In genomic region chr11:117309918-117310287, GRCm38 (mm10) we compare ENCODE assay signal across 13 mouse cellular contexts.
DNase-seq lines count a peak whose midpoint lies in the region; ATAC-seq and TF ChIP-seq lines count a peak whose summit lies in the region.
"Had no signal": no experiment of that assay in that cellular context is flagged by ENCODE, and none has a peak within 500 bp of the region (broad histone marks: within the 10 kb centered on the region; RNA-seq: fewer than 3 reads in every experiment).

No protein-coding gene starts in this region.

- no peak for ATAC-seq in hindbrain, embryonic 16.5 days

- WGBS in hindbrain, embryonic 10.5 days, result 77% methylated on average over 3 of the region's 3 CpGs
- WGBS in hindbrain, embryonic 16.5 days, result 69% methylated on average over 3 of the region's 3 CpGs
- WGBS in limb, embryonic 10.5 days, result 74% methylated on average over 3 of the region's 3 CpGs

- TF ChIP-seq POLR2A in ES-Bruce4 (IDR thresholded peaks at IDR 0.05; ENCODE audit: insufficient read depth, low read length), result no peak

- H3K4me2 ChIP-seq in hindbrain, embryonic 16.5 days (ENCODE audit: low read length), result no peak overlapping the region
- H3K4me2 ChIP-seq: liver, embryonic 11.5 days; midbrain, embryonic 11.5 days had no signal

- no peaks in the 10 kb centered on the region for H3K9me3 ChIP-seq in hindbrain, embryonic 10.5 days
- H3K9me3 ChIP-seq in hindbrain, embryonic 16.5 days (ENCODE audit: control insufficient read depth, low read length), result no peaks in the 10 kb centered on the region
- no peaks in the 10 kb centered on the region for H3K9me3 ChIP-seq in ES-Bruce4 (replicated peaks; ENCODE audit: control insufficient read depth, insufficient read depth, low read length, poor library complexity, severe bottlenecking)
- H3K9me3 ChIP-seq in limb, embryonic 10.5 days (replicated peaks), result no peaks in the 10 kb centered on the region
- H3K9me3 ChIP-seq: G1E had no signal

- peak overlapping the region; percentile 80; the same call in 1 of the 2 replicates for H3K27ac ChIP-seq in hindbrain, embryonic 10.5 days
- H3K27ac ChIP-seq in hindbrain, embryonic 16.5 days (ENCODE audit: low read depth, low read length), result no peak overlapping the region
- no peak overlapping the region for H3K27ac ChIP-seq in ES-Bruce4 (ENCODE audit: insufficient read depth, low read length)
- peak overlapping the region; percentile 47; the same call in 1 of the 2 replicates for H3K27ac ChIP-seq in limb, embryonic 10.5 days

- no peak overlapping the region for H3K4me3 ChIP-seq in hindbrain, embryonic 10.5 days
- no peak overlapping the region for H3K4me3 ChIP-seq in hindbrain, embryonic 16.5 days (ENCODE audit: low read length)
- H3K4me3 ChIP-seq in ES-Bruce4 (ENCODE audit: low read depth, low read length), result no peak overlapping the region
- no peak overlapping the region for H3K4me3 ChIP-seq in limb, embryonic 10.5 days

- TF ChIP-seq EP300 in ES-Bruce4 (IDR thresholded peaks at IDR 0.05; ENCODE audit: insufficient read depth, low read depth, low read length), result no peak

- H3K27me3 ChIP-seq in hindbrain, embryonic 10.5 days (ENCODE audit: insufficient read depth, poor library complexity, severe bottlenecking), result no peaks in the 10 kb centered on the region
- no peaks in the 10 kb centered on the region for H3K27me3 ChIP-seq in hindbrain, embryonic 16.5 days (replicated peaks; ENCODE audit: control insufficient read depth, insufficient read depth, low read length)
- H3K27me3 ChIP-seq in ES-Bruce4 (ENCODE audit: control insufficient read depth, insufficient read depth, low read length, poor library complexity, severe bottlenecking), result no peaks in the 10 kb centered on the region
- H3K27me3 ChIP-seq in limb, embryonic 10.5 days (ENCODE audit: low read depth, poor library complexity, severe bottlenecking), result no peaks in the 10 kb centered on the region

- no peak for DNase-seq in hindbrain, embryonic 10.5 days (ENCODE audit: low spot score)
- peak; percentile 63 to 70 for DNase-seq in gastrocnemius, adult 8-10 months (ENCODE audit: low spot score in 2 of 2)
- no peak for DNase-seq in limb, embryonic 10.5 days (ENCODE audit: low spot score)
- DNase-seq in thymus, postnatal 4 days, result no peak
- DNase-seq in thymus, postnatal 0 days (ENCODE audit: low spot score), result no peak
- DNase-seq in ovary, postnatal 10 days (ENCODE audit: low spot score), result no peak
- DNase-seq: cerebellum, postnatal 25 days; retina, postnatal 1 day had no signal

- H3K36me3 ChIP-seq in hindbrain, embryonic 10.5 days, result peaks cover 8% of the 10 kb centered on the region; the same call in 1 of the 2 replicates
- H3K36me3 ChIP-seq in hindbrain, embryonic 16.5 days (ENCODE audit: control insufficient read depth, insufficient read depth, low read length), result no peaks in the 10 kb centered on the region
- H3K36me3 ChIP-seq in ES-Bruce4 (ENCODE audit: control insufficient read depth, insufficient read depth, low read length, poor library complexity, severe bottlenecking), result no peaks in the 10 kb centered on the region
- peaks cover 64% of the 10 kb centered on the region for H3K36me3 ChIP-seq in limb, embryonic 10.5 days

- H3K4me1 ChIP-seq in hindbrain, embryonic 10.5 days (replicated peaks), result peaks cover 95% of the 10 kb centered on the region
- H3K4me1 ChIP-seq in hindbrain, embryonic 16.5 days (ENCODE audit: control insufficient read depth, insufficient read depth, low read depth, low read length), result peaks cover 49% of the 10 kb centered on the region
- peaks cover 20% of the 10 kb centered on the region for H3K4me1 ChIP-seq in ES-Bruce4 (ENCODE audit: control insufficient read depth, insufficient read depth, low read length)
- H3K4me1 ChIP-seq in limb, embryonic 10.5 days, result peaks cover 98% of the 10 kb centered on the region

- H3K9ac ChIP-seq in hindbrain, embryonic 16.5 days (ENCODE audit: low read depth, low read length), result no peak overlapping the region
- peak overlapping the region; percentile 16; the same call in 1 of the 2 replicates for H3K9ac ChIP-seq in ES-Bruce4 (ENCODE audit: low read depth, poor library complexity, severe bottlenecking)

- no peak for TF ChIP-seq CTCF in ES-Bruce4 (IDR thresholded peaks at IDR 0.05; ENCODE audit: low read depth, low read length)

Comparison
In these comparisons a context has a peak if more than half of its experiments do, and no peak if none do; other contexts are left out.
1. H3K27ac ChIP-seq: peak in hindbrain, embryonic 10.5 days (single experiment) and limb, embryonic 10.5 days (single experiment); none in hindbrain, embryonic 16.5 days (single experiment) and ES-Bruce4 (single experiment).
2. DNase-seq: peak in gastrocnemius, adult 8-10 months (2 of 2); none in hindbrain, embryonic 10.5 days (single experiment), limb, embryonic 10.5 days (single experiment), thymus, postnatal 4 days (single experiment), thymus, postnatal 0 days (single experiment) and ovary, postnatal 10 days (single experiment).